Mouse (Mus musculus) E14TG2a.4 (cell line): ENCODE measurements around the gene Irf2.

Experiments
- CTCF ChIP-seq: conservative IDR thresholded peaks from 2 replicates; pipeline ENCODE4 v1.5.1; 2014; ENCODE audit warnings: low read length
- NANOG ChIP-seq: IDR thresholded peaks from 2 replicates; pipeline ENCODE4 v1.6.1; 2014; ENCODE audit warnings: borderline replicate concordance, low read length, mixed read lengths
- POU5F1 ChIP-seq: IDR thresholded peaks from 2 replicates; pipeline ENCODE4 v1.6.1; 2014; ENCODE audit warnings: low read length, borderline replicate concordance

DNA sequence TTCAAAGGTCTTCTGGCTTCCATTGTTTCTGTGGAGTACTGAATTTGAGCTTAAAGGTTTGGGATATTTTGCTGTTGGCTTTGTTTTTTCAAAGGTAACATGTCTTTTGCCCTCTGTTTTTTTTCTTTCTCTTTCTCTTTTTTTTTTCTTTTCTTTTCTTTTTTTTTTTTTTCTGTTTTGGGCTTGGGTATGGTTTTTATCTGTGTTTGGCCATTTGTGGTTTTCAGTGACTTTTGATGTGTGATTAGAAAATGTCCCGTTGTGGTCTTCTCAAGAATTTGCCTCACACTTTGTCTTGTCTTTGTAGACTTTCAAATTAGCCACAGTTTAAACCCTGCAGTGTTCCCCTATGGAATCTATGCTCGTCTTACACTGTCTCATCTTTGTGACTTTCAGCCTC lies 45.5 kb downstream of the Irf2 start:
- TF ChIP-seq CTCF (no peak), POU5F1 (no peak), NANOG (no peak)
